Mouse (Mus musculus) adrenal gland, adult (tissue): ENCODE measurements around the gene Mtrex.

ENCODE experiments used
- DNase-seq, 2 experiments: peaks; one replicate each; pipeline ENCODE4 v3.0.0; 2022 to 2023; ENCODE audit warnings: low spot score in 1 of 2; ENCODE audit not compliant: inconsistent age in 2 of 2

The Mtrex gene

GRCm38 (mm10) chr13:112927287-112928001 is at the start of gene Mtrex, which contains the start of gene Dhx29:
TSS of gene Mtrex (minus strand) at chr13:112927398.
TSS of gene Dhx29 (plus strand) at chr13:112927454.
- peak; percentile 99 to 100 for DNase-seq

GRCm38 (mm10) chr13:112976720-112977119 is 49.5 kb upstream of the Mtrex start:
- no peak for DNase-seq

GRCm38 (mm10) chr13:112967267-112967666 is 40.1 kb upstream of the Mtrex start:
- DNase-seq = no peak

GRCm38 (mm10) chr13:112964421-112964820 is 37.2 kb upstream of the Mtrex start:
- no peak for DNase-seq

- DNase-seq = no peak
Measured at GRCm38 (mm10) chr13:112963081-112963480, 35.9 kb upstream of the Mtrex start.

GRCm38 (mm10) chr13:112954067-112954466 is 26.9 kb upstream of the Mtrex start:
- no peak for DNase-seq

- DNase-seq = no peak
Measured at GRCm38 (mm10) chr13:112945900-112946299, 18.7 kb upstream of the Mtrex start.

GRCm38 (mm10) chr13:112945312-112945711 is 18.1 kb upstream of the Mtrex start:
- DNase-seq = no peak

- no peak for DNase-seq
Measured at GRCm38 (mm10) chr13:112941879-112942330, 14.7 kb upstream of the Mtrex start.

- DNase-seq = no peak
Measured at GRCm38 (mm10) chr13:112938130-112938529, 10.9 kb upstream of the Mtrex start.

GRCm38 (mm10) chr13:112928038-112928668 is 955 bp upstream of the Mtrex start:
- DNase-seq = no peak

- peak in 1 of 2 experiments; percentile 46 for DNase-seq
Measured at GRCm38 (mm10) chr13:112926796-112927195, 402 bp downstream of the Mtrex start.

GRCm38 (mm10) chr13:112925976-112926375 is 1.2 kb downstream of the Mtrex start:
- DNase-seq = no peak

- DNase-seq = no peak
Measured at GRCm38 (mm10) chr13:112925266-112925665, 1.9 kb downstream of the Mtrex start.

- no peak for DNase-seq
Measured at GRCm38 (mm10) chr13:112920906-112921305, 6.3 kb downstream of the Mtrex start.

- no peak for DNase-seq
Measured at GRCm38 (mm10) chr13:112919141-112919865, 7.9 kb downstream of the Mtrex start.

GRCm38 (mm10) chr13:112910434-112910833 is 16.8 kb downstream of the Mtrex start:
- DNase-seq = no peak

GRCm38 (mm10) chr13:112909663-112910062 is 17.5 kb downstream of the Mtrex start:
- peak; percentile 29 to 80 for DNase-seq

GRCm38 (mm10) chr13:112902176-112902575 is 25.0 kb downstream of the Mtrex start:
- DNase-seq = peak in 1 of 2 experiments; percentile 72

- no peak for DNase-seq
Measured at GRCm38 (mm10) chr13:112887234-112887633, 40.0 kb downstream of the Mtrex start.

- peak; percentile 53 to 77 for DNase-seq
Measured at GRCm38 (mm10) chr13:112871500-112872266, 55.5 kb downstream of the Mtrex start.
